Mouse (Mus musculus) embryonic fibroblast, embryonic 13.5 days (primary cell): Measurements from ENCODE around the gene Igfbp5. TPM values are rescaled to one million over a fixed set of nuclear protein-coding genes. Genes with fewer than 3 reads are reported as not detected.

Experiments
- H3K27ac ChIP-seq: 2 replicates; pipeline ENCODE4 v1.5.1; 2012; ENCODE audit warnings: low read length, control low read depth, inconsistent platforms; ENCODE audit not compliant: insufficient read depth
- H3K4me1 ChIP-seq: 2 replicates; pipeline ENCODE4 v1.6.1; 2011; ENCODE audit warnings: low read length; ENCODE audit not compliant: control insufficient read depth, insufficient read depth
- H3K4me3 ChIP-seq: 2 replicates; pipeline ENCODE4 v1.5.1; 2011; ENCODE audit warnings: mild to moderate bottlenecking, control low read depth, low read length; ENCODE audit not compliant: insufficient read depth
- CTCF ChIP-seq: IDR thresholded peaks from 2 replicates; pipeline ENCODE4 v1.5.1; 2011; ENCODE audit warnings: mild to moderate bottlenecking, control low read depth, low read length, moderate library complexity, borderline replicate concordance; ENCODE audit not compliant: insufficient read depth
- POLR2A ChIP-seq: IDR thresholded peaks from 2 replicates; pipeline ENCODE4 v1.6.1; 2011; ENCODE audit warnings: low read depth, mild to moderate bottlenecking, control low read depth, low read length, moderate library complexity
- polyA plus RNA-seq: library from polyadenylated mRNA; stranded (reverse); fragments of >200 nt; gene quantifications from 2 replicates; pipeline ENCODE4 v1.2.4, GENCODE M21; 2011; ENCODE audit warnings: low read depth; ENCODE audit not compliant: missing spikeins, insufficient read length

Gene Igfbp5
- polyA plus RNA-seq, 1 experiment = 746 TPM

DNA sequence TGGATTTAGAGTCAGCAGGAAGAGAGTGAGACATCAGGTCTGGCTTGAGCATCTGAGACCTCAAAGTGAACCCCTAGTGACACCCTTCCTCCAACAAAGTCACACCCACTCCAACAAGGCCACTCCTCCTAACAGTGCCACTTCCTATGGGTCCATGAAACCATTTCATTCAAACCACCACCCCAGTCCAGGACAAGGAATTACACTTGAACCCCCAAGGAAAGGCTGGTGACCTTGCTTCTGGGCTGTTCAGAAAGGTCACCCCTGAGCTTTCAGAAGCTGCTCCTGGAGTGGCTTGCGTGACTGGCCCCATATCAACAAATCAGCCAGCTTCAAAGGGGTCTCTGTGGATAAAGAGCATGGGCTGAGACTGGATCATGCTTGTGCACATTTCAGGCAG lies 20.9 kb downstream of the Igfbp5 start:
- Histone ChIP-seq H3K4me1 (no peaks in the 10 kb centered on the region), H3K27ac (no peak overlapping the region), H3K4me3 (no peak overlapping the region)
- TF ChIP-seq POLR2A = no peak
- no peak for TF ChIP-seq CTCF

DNA sequence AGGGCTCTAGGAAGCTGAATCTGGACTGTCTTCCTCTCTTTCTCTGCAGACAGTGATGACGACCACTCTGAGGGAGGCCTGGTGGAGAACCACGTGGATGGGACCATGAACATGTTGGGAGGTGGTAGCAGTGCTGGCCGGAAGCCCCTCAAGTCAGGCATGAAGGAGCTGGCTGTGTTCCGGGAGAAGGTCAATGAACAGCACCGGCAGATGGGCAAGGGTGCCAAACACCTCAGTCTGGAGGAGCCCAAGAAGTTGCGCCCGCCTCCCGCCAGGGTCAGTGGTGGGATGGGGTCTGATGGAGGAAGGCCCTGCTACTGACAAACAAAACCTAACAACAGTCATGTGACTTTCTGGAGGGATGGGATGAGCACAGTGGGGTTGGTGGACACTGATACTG lies 25.6 kb downstream of the Igfbp5 start:
- Histone ChIP-seq H3K4me3 (no peak overlapping the region), H3K27ac (no peak overlapping the region), H3K4me1 (no peaks in the 10 kb centered on the region)
- no peak for TF ChIP-seq CTCF
- TF ChIP-seq POLR2A = no peak

DNA sequence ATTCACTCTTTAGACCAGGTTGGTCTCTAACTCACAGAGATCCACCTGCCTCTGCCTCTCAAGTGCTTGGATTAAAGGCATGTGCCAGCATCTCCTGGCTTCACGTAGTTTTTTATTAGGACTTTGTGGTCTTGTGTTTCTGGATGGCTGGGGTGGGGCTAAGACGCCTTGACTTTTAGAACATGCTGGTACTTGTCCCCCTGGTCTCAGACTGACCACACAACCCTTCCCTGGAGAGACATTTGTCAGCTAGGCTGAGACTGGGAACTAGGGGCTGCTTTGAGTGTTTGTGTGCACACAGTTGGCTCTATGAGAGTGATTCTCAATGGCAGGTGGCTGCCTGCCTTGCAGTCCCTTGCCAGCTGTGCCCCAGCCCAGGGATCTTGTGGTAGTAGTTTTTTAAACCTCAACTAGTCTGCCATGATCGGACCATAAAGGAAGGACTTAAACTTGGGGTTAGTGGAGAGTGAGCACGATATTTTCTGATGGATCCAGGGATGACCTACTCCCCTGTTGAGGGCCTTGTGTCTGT lies 26.8 kb downstream of the Igfbp5 start:
- TF ChIP-seq POLR2A = no peak
- no peak for TF ChIP-seq CTCF
- no peak overlapping the region for H3K4me3 ChIP-seq
- H3K27ac ChIP-seq = no peak overlapping the region
- no peaks in the 10 kb centered on the region for H3K4me1 ChIP-seq

DNA sequence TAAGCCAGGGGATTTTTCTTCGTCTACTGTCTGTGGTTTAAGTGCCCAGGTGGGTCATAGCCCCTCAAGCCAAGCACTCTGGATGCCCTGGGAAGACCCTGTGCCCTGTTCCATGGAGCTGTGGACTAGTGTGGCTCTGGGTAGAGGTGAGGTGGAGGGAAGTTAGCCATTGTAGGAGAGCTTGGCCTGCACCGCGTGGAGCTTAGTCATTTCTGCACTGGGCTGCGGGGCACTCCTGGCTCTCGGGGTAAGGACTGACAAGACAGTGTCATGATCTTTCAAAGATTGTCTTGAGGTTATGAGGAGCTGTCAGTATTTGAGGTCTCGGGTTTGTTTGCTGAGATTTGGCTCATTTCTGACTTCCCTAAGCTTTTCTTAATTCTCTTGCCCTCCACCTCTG lies 30.0 kb downstream of the Igfbp5 start:
- Histone ChIP-seq H3K27ac (no peak overlapping the region), H3K4me1 (no peaks in the 10 kb centered on the region), H3K4me3 (no peak overlapping the region)
- no peak for TF ChIP-seq POLR2A
- TF ChIP-seq CTCF = no peak

DNA sequence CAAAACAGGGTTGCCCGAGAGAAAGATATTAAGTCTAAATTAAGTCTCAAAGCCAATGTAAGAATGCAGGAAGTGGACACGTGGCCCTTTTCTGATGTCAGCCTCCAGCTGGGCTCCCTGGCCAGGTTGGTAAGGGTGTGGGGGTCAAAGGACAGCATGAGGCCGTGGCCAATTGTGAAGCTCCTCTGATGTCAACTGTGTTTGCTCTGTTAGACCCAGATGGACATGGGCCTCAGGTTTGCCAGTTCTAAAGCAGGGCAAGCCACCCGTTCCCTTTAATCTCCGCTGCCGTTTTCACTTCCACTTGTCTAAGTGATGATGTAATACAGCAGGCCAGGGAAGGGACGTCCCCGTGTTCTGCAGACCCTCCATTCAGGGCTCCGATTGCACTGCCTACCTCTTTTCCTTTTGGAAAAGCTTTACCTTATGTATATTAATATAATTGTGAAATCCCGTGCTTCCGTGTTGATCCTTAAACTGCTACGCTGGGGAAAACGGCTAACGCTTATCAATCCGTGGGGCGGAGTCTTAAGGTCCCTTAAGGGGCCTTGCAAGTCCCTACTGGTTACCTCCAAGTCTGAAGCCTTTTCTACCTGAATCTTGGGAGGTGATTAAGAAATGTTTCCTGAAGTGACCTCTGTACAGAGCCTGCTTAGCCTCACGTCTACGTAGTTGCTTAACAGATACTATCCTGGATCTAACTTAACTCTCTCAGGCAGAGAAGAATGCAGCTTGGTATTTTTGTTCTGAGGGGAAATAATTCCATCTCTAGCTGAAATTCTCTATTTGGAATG lies 31.8 kb downstream of the Igfbp5 start:
- Histone ChIP-seq H3K4me3 (no peak overlapping the region), H3K27ac (no peak overlapping the region), H3K4me1 (no peaks in the 10 kb centered on the region)
- TF ChIP-seq POLR2A (no peak), CTCF (no peak)

DNA sequence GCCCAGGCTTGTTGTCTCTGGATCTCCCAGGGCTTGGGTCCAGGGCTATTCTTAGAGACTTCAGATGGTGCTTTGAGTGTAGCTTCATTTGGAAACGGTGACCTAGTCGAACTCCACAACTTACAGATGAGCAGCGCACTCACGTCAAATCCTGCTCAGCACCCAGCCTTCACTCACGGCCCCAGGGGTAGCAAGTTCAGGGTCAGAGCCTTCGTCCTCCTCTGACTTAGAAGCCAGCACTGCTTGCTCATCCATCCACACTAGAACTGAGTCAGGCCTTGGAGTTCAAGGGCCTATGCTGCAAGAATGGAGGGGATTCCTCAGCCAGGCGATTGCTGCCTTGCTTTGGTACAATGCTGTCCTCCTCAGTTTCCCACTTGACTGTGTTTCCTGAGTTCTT lies 34.9 kb downstream of the Igfbp5 start:
- Histone ChIP-seq H3K4me1 (no peaks in the 10 kb centered on the region), H3K4me3 (no peak overlapping the region), H3K27ac (no peak overlapping the region)
- no peak for TF ChIP-seq CTCF
- TF ChIP-seq POLR2A = no peak

DNA sequence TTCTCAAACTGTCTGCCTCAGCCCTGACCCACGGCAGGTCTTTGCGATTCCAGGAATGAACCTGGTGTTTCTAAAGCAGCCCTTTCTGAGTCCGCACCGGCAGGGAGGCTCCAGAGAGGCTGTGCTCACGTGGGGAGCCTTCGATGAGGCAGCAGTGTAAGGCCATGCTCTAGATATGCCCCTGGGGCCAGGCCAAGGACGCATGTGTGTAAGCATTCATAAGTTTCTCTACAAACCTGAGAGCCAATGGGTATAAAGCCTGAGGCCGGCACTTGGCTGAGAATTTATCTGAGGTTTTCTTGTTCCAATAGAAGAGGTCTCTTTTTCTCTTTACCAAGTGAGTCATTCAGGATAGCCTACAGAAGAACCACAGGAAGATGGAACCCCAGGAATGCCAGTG lies 35.3 kb downstream of the Igfbp5 start:
- no peak overlapping the region for H3K27ac ChIP-seq
- H3K4me1 ChIP-seq = no peaks in the 10 kb centered on the region
- no peak overlapping the region for H3K4me3 ChIP-seq
- no peak for TF ChIP-seq CTCF

DNA sequence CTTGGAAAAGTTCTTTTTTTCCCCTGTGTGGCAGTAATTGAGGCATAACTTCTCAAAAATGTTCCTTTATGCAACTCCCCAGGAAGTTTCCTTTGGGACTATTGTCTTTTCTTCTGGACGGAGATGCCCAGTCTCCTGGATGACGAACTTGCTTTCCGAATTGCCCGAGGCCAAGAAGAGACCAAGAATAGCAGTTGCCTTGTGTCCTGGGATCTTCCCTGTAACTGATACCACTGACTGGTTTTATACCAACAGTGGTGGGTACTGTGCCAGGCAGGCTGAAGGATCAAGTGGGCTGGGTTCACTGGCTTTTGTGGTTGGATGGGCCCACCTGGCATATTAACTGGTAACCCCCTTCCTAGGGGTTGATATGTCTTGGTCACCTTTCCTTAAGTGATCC lies 41.1 kb downstream of the Igfbp5 start:
- no peak overlapping the region for H3K4me3 ChIP-seq
- no peaks in the 10 kb centered on the region for H3K4me1 ChIP-seq
- H3K27ac ChIP-seq = no peak overlapping the region
- no peak for TF ChIP-seq POLR2A
- no peak for TF ChIP-seq CTCF

DNA sequence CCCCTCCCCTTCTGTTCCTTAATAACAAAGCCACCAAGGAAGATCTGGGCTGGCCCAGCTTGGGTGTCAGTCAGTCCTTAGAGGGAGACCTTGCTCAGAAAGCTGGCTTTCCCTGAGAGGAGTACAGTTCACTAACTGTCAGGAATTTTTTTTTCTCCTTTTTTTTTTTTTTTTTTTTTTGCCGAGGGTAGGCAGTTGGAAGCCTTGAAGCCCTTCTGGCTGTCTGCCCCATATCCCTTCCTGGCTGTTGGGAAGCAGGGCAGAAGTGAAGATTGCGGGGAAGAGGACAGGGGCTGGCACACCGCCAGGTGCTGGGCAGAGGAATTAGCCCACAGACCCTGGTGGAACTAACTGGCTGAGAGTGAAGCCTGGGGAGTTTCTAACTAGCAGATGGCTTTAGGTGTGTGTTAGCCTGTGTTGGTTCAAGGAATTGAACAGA lies 42.0 kb downstream of the Igfbp5 start:
- TF ChIP-seq CTCF (no peak), POLR2A (no peak)
- H3K4me3 ChIP-seq = no peak overlapping the region
- no peak overlapping the region for H3K27ac ChIP-seq
- H3K4me1 ChIP-seq = no peaks in the 10 kb centered on the region

DNA sequence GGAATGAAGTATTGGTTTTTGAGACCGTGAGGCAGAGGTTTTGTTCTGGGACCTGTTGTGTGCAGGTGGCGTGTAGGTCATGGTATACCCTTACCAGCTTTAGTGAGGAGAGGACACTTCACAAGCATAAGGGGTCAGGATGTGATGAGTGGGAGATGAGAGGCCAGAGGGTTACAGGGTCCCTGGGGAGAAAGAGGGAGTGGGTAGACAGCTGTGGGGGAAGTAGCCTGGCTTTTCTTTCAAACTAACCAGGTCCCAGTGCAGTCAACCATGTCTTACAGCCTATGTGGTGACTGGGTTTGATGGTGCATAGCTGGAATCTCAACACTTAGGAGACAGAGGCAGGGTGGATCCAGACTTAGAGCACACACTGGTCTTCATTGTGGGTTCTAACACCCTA lies 44.2 kb downstream of the Igfbp5 start:
- H3K4me1 ChIP-seq = no peaks in the 10 kb centered on the region
- no peak overlapping the region for H3K4me3 ChIP-seq
- H3K27ac ChIP-seq = no peak overlapping the region
- TF ChIP-seq POLR2A (no peak), CTCF (no peak)
